Mouse (Mus musculus): ENCODE results near the gene Ptges2. TPM values are rescaled to one million over a fixed set of nuclear protein-coding genes. Genes with fewer than 3 reads are reported as not detected.

Ptges2 gene
- polyA plus RNA-seq, 1 experiment from 2014 or later, result 21.8 TPM

GRCm38 (mm10) chr2:32448480-32448879 lies 52.8 kb downstream of the Ptges2 start:
- WGBS, result 79% methylated on average over 1 of the region's 1 CpGs
- H3K27me3 ChIP-seq (replicated peaks; ENCODE audit: insufficient read depth, low read length), result no peaks in the 10 kb centered on the region
- ATAC-seq (no peak), DNase-seq (ENCODE audit: low spot score) (no peak)
- no peak overlapping the region for H3K4me2 ChIP-seq (replicated peaks; ENCODE audit: low read depth, low read length)
- H3K9ac ChIP-seq (replicated peaks; ENCODE audit: low read depth), result no peak overlapping the region
- H3K27ac ChIP-seq (ENCODE audit: low read length), result no peak overlapping the region
- TF ChIP-seq EP300 (IDR thresholded peaks at IDR 0.05), result no peak
- no peak for TF ChIP-seq CTCF (IDR thresholded peaks at IDR 0.05)
- H3K9me3 ChIP-seq (ENCODE audit: low read length), result no peaks in the 10 kb centered on the region
- peaks cover 9% of the 10 kb centered on the region; the same call in 1 of the 2 replicates for H3K36me3 ChIP-seq (ENCODE audit: insufficient read depth, low read length)
- peaks cover 18% of the 10 kb centered on the region; the same call in 1 of the 2 replicates for H3K4me1 ChIP-seq (ENCODE audit: insufficient read depth, low read depth, low read length)
- H3K4me3 ChIP-seq (ENCODE audit: low read depth, low read length), result no peak overlapping the region

GRCm38 (mm10) chr2:32449761-32450754 lies 54.4 kb downstream of the Ptges2 start, which contains the start of gene Naif1:
TSS of gene Naif1 (plus strand) at chr2:32450457.
- Histone ChIP-seq H3K27me3 (replicated peaks; ENCODE audit: insufficient read depth, low read length) (no peaks in the 10 kb centered on the region), H3K36me3 (ENCODE audit: insufficient read depth, low read length) (peaks cover 9% of the 10 kb centered on the region; the same call in 1 of the 2 replicates), H3K4me2 (replicated peaks; ENCODE audit: low read depth, low read length) (peak within 1 kb of the TSS; percentile 71), H3K9ac (replicated peaks; ENCODE audit: low read depth) (peak within 1 kb of the TSS; percentile 89), H3K9me3 (ENCODE audit: low read length) (no peaks in the 10 kb centered on the region), H3K4me3 (ENCODE audit: low read depth, low read length) (peak within 1 kb of the TSS; percentile 86), H3K27ac (ENCODE audit: low read length) (peak within 1 kb of the TSS; percentile 97), H3K4me1 (ENCODE audit: insufficient read depth, low read depth, low read length) (peaks cover 28% of the 10 kb centered on the region; the same call in 1 of the 2 replicates)
- 69% methylated on average over 15 of the region's 15 CpGs for WGBS
- no peak for DNase-seq (ENCODE audit: low spot score)
- ATAC-seq, result no peak
- TF ChIP-seq EP300 (IDR thresholded peaks at IDR 0.05) (no peak), CTCF (IDR thresholded peaks at IDR 0.05) (no peak)

GRCm38 (mm10) chr2:32450881-32451844 lies 55.5 kb downstream of the Ptges2 start, which contains the start of gene Slc25a25:
TSS of gene Slc25a25 (minus strand) at chr2:32451445.
- Histone ChIP-seq H3K9me3 (ENCODE audit: low read length) (no peaks in the 10 kb centered on the region), H3K27ac (ENCODE audit: low read length) (peak within 1 kb of the TSS; percentile 97), H3K36me3 (ENCODE audit: insufficient read depth, low read length) (no peaks in the 10 kb centered on the region), H3K27me3 (replicated peaks; ENCODE audit: insufficient read depth, low read length) (no peaks in the 10 kb centered on the region), H3K4me2 (replicated peaks; ENCODE audit: low read depth, low read length) (peak within 1 kb of the TSS; percentile 71), H3K9ac (replicated peaks; ENCODE audit: low read depth) (peak within 1 kb of the TSS; percentile 89), H3K4me3 (ENCODE audit: low read depth, low read length) (peak within 1 kb of the TSS; percentile 86), H3K4me1 (ENCODE audit: insufficient read depth, low read depth, low read length) (peaks cover 28% of the 10 kb centered on the region; the same call in 1 of the 2 replicates)
- DNase-seq (ENCODE audit: low spot score) (peak; percentile 99), ATAC-seq (peak; percentile 85)
- under 1% methylated on average over 99 of the region's 103 CpGs for WGBS
- no peak for TF ChIP-seq CTCF (IDR thresholded peaks at IDR 0.05)
- no peak for TF ChIP-seq EP300 (IDR thresholded peaks at IDR 0.05)

GRCm38 (mm10) chr2:32451870-32452372 lies 56.2 kb downstream of the Ptges2 start:
- Histone ChIP-seq H3K4me1 (ENCODE audit: insufficient read depth, low read depth, low read length) (peaks cover 28% of the 10 kb centered on the region; the same call in 1 of the 2 replicates), H3K36me3 (ENCODE audit: insufficient read depth, low read length) (no peaks in the 10 kb centered on the region), H3K27me3 (replicated peaks; ENCODE audit: insufficient read depth, low read length) (no peaks in the 10 kb centered on the region), H3K9ac (replicated peaks; ENCODE audit: low read depth) (peak overlapping the region; percentile 32; the same call in 1 of the 2 replicates), H3K4me2 (replicated peaks; ENCODE audit: low read depth, low read length) (peak overlapping the region; percentile 71), H3K4me3 (ENCODE audit: low read depth, low read length) (peak overlapping the region; percentile 86), H3K27ac (ENCODE audit: low read length) (peak overlapping the region; percentile 97), H3K9me3 (ENCODE audit: low read length) (no peaks in the 10 kb centered on the region)
- TF ChIP-seq EP300 (IDR thresholded peaks at IDR 0.05), result peak; percentile 75
- no peak for TF ChIP-seq CTCF (IDR thresholded peaks at IDR 0.05)
- ATAC-seq (peak; percentile 92), DNase-seq (ENCODE audit: low spot score) (peak; percentile 100)
- WGBS, result under 1% methylated on average over 25 of the region's 25 CpGs

GRCm38 (mm10) chr2:32452441-32452971 lies 56.8 kb downstream of the Ptges2 start:
- no peaks in the 10 kb centered on the region for H3K9me3 ChIP-seq (ENCODE audit: low read length)
- WGBS, result 94% methylated on average over 16 of the region's 16 CpGs
- DNase-seq (ENCODE audit: low spot score) (no peak), ATAC-seq (no peak)
- peak overlapping the region; percentile 77 for H3K27ac ChIP-seq (ENCODE audit: low read length)
- H3K36me3 ChIP-seq (ENCODE audit: insufficient read depth, low read length), result no peaks in the 10 kb centered on the region
- peak overlapping the region; percentile 45 for H3K4me2 ChIP-seq (replicated peaks; ENCODE audit: low read depth, low read length)
- TF ChIP-seq EP300 (IDR thresholded peaks at IDR 0.05), result peak; percentile 31; the same call in 1 of the 2 replicates
- TF ChIP-seq CTCF (IDR thresholded peaks at IDR 0.05), result no peak
- H3K27me3 ChIP-seq (replicated peaks; ENCODE audit: insufficient read depth, low read length), result no peaks in the 10 kb centered on the region
- no peak overlapping the region; the same call in 1 of the 2 replicates for H3K9ac ChIP-seq (replicated peaks; ENCODE audit: low read depth)
- peaks cover 28% of the 10 kb centered on the region; the same call in 1 of the 2 replicates for H3K4me1 ChIP-seq (ENCODE audit: insufficient read depth, low read depth, low read length)
- H3K4me3 ChIP-seq (ENCODE audit: low read depth, low read length), result peak overlapping the region; percentile 12; the same call in 1 of the 2 replicates

Data from lung, postnatal 0 days (tissue).